Mouse (Mus musculus): ENCODE results near the gene Mamdc4.

DNA sequence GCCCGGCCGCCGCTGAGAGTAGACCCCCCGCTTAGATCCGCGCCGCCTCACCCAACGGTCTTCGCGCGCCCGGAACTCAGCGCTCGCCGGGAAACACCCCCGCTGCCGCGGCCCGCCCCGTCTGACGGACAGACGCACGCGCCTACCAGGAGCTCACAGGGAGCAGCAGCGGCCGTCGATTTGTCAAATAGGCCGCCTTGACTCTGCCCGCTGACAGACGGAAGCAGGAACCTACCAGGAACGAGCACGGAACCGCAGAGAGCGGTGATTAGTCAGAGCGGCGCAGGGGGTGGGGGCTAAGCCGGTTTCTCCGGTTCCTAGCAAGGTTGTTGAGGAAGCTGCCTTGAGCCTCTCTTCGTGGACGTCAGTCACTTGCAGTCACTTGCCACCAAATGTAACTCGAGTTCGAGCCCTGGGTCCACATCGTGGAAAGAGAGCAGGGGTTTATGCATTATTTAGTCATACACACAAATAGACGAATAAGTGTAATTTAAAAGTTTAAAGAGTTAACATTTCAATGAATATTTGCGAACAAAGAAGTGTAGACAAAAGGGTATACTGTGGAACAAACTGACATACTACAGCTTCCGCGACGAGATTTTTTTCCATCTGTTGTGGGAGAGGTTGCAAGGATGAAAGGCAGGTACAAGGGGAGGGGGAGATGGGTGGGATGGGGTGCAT lies 27.7 kb downstream of the Mamdc4 start, which contains the start of gene Traf2:
- TF ChIP-seq EP300 (IDR thresholded peaks at IDR 0.05; ENCODE audit: low read depth in 1 of 2, low read length in 2 of 2) (0 out of 4 replicates have a peak, but pooled peaks of 1 of the 2 experiments have one; percentile 27), ZC3H11A (IDR thresholded peaks at IDR 0.05; ENCODE audit: low read depth, low read length) (no peak), CTCF (IDR thresholded peaks at IDR 0.05 in 2 of 3, conservative IDR thresholded peaks at IDR 0.05 in 1 of 3; ENCODE audit: control insufficient read depth in 1 of 3, insufficient read depth in 1 of 3, low read depth in 2 of 3, low read length in 3 of 3, poor library complexity in 1 of 3, severe bottlenecking in 1 of 3) (no peak), POLR2A (IDR thresholded peaks at IDR 0.05; ENCODE audit: control insufficient read depth in 1 of 2, insufficient read depth in 1 of 2, low read depth in 1 of 2, low read length in 2 of 2, poor library complexity in 1 of 2) (peak; percentile 64 to 88; a peak in 3 of 4 replicates), UBTF (IDR thresholded peaks at IDR 0.05; ENCODE audit: borderline replicate concordance, insufficient read depth, low read depth, low read length) (no peak), ZKSCAN1 (IDR thresholded peaks at IDR 0.05; ENCODE audit: low read depth, low read length) (no peak), NRF1 (IDR thresholded peaks at IDR 0.05; ENCODE audit: insufficient read depth, low read depth, low read length, poor library complexity, severe bottlenecking) (peak; percentile 54; the same call in 1 of the 2 replicates), TAL1 (IDR thresholded peaks at IDR 0.05; ENCODE audit: low read length) (no peak), MAZ (IDR thresholded peaks at IDR 0.05; ENCODE audit: low read depth, low read length) (no peak)
